Mouse (Mus musculus): ENCODE results near the gene Hunk.

GRCm38 (mm10) chr16:90458899-90459610, 73.2 kb downstream of the Hunk start:
- TF ChIP-seq CTCF (IDR thresholded peaks at IDR 0.05; ENCODE audit: low read depth, low read length): no peak
- TF ChIP-seq POLR2A (IDR thresholded peaks at IDR 0.05; ENCODE audit: extremely low read depth, insufficient read depth, low read length): no peak

Data from liver, adult 2 months (tissue).